Mouse (Mus musculus): ENCODE data around the gene Fam172a.

The Fam172a gene

GRCm38 (mm10) chr13:78110648-78111047 is 408.8 kb downstream of the Fam172a start:
- DNase-seq: no peak

- DNase-seq: no peak
These were observed 412.1 kb downstream of the Fam172a start for GRCm38 (mm10) chr13:78113978-78114377.

- DNase-seq: no peak
These were observed 416.9 kb downstream of the Fam172a start for GRCm38 (mm10) chr13:78118715-78119114.

GRCm38 (mm10) chr13:78121991-78122390 is 420.2 kb downstream of the Fam172a start:
- no peak for DNase-seq

GRCm38 (mm10) chr13:78123911-78124426 is 422.1 kb downstream of the Fam172a start:
- no peak for DNase-seq

GRCm38 (mm10) chr13:78157465-78157864 is 455.6 kb downstream of the Fam172a start:
- DNase-seq: no peak

- no peak for DNase-seq
These were observed 460.3 kb downstream of the Fam172a start for GRCm38 (mm10) chr13:78162149-78162548.

- peak; percentile 67 for DNase-seq
These were observed 461.5 kb downstream of the Fam172a start for GRCm38 (mm10) chr13:78163087-78163958.

GRCm38 (mm10) chr13:78164941-78165340 is 463.1 kb downstream of the Fam172a start:
- DNase-seq: no peak

- DNase-seq: no peak
These were observed 466.3 kb downstream of the Fam172a start for GRCm38 (mm10) chr13:78168166-78168565.

GRCm38 (mm10) chr13:78171320-78171719 is 469.5 kb downstream of the Fam172a start:
- no peak for DNase-seq

GRCm38 (mm10) chr13:78171984-78172636 is 470.3 kb downstream of the Fam172a start:
- DNase-seq: no peak

- DNase-seq: no peak
These were observed 471.0 kb downstream of the Fam172a start for GRCm38 (mm10) chr13:78172861-78173260.

GRCm38 (mm10) chr13:78174191-78174590 is 472.4 kb downstream of the Fam172a start:
- no peak for DNase-seq

- no peak for DNase-seq
These were observed 473.1 kb downstream of the Fam172a start for GRCm38 (mm10) chr13:78174891-78175290.

GRCm38 (mm10) chr13:78175821-78176380 is 474.1 kb downstream of the Fam172a start:
- DNase-seq: no peak

GRCm38 (mm10) chr13:78177381-78177950 is 475.6 kb downstream of the Fam172a start:
- DNase-seq: no peak

GRCm38 (mm10) chr13:78178021-78178420 is 476.2 kb downstream of the Fam172a start:
- no peak for DNase-seq

GRCm38 (mm10) chr13:78178771-78179170 is 476.9 kb downstream of the Fam172a start:
- no peak for DNase-seq

GRCm38 (mm10) chr13:78179312-78180097 is 477.7 kb downstream of the Fam172a start:
- no peak for DNase-seq

- no peak for DNase-seq
These were observed 478.4 kb downstream of the Fam172a start for GRCm38 (mm10) chr13:78180261-78180660.

All from cerebellum, adult 11 months (tissue).